Mouse (Mus musculus): ENCODE measurements around the gene Adcy7.

Adcy7 gene

DNA sequence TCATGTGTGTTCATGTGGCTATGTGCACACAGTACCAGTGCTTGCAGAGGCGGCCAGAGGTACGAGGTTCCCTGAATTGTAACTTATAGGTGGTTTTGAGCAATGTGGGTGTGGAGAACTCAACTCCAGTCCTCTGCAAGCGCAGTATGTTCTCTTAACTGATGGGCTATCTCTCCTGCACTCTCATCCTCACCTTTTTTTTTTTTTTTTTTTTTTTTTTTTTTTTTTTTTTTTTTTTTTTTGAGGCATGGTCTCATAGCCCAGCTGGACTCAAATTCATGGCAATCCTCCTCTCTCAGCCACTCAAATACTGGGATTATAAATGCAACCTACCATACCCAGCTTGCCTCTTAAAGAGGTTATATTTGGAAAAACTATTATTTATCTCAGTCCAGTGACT is 58.6 kb downstream of the Adcy7 start:
- no peak for DNase-seq (ENCODE audit: low spot score)

DNA sequence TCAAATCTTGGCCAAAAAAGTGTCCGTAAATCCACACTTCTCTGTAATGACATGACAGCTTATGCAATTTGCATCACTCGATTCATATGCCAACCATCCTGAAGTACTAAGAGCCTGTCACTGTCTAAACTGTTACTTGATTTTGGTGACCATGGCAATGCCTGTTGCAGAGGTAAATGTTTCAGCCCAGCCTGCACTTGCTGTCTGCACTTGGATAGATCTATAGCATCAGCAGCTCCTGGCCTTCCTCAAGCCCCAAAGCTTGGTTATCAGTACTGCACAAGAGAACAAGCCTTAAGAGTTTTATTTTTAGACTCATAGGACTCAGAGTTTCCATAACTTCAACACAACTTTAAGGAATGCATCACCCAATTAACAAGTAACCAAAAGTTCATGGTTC is 62.2 kb downstream of the Adcy7 start:
- no peak for DNase-seq (ENCODE audit: low spot score)

DNA sequence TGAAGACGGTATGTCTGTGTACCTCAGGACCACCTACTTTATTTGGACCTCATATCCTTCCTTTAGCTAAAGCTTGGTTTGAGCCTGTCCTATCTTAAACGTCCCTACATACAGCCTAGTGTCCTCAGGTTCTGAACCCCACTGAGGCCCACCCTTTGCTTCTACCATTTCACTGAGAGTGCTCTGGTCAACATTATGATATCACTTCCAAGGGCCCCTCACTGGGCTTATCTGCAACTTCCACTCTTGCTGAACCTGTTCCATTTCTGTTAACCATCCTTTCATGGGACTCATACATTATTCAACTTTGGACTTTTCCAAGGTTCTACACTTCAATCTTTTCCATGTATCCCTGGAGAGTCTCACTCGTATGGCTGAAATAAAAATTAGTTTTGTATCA is 62.8 kb downstream of the Adcy7 start:
- no peak for DNase-seq (ENCODE audit: low spot score)

DNA sequence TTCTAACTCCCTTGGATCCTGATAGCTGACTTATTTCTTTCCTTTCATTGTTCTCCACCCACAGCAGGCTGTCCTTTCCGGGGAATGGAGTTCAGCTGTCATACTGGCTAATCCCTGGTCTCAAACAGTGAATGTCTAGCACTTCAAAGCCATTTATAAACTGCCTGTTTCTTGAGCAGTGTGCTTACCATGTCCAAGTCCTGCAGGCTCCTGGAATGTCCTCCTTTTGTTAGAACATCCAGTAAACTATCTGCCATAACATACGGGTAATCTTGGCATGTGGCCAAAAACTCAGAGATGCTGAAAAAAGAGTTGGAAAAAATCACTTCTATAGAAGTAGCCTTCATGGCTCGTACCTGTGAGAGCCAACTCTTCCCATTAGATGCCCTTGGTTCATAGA is 67.0 kb downstream of the Adcy7 start:
- DNase-seq (ENCODE audit: low spot score): no peak

- DNase-seq (ENCODE audit: low spot score): no peak
Observed at GRCm38 (mm10) chr8:88339887-88340695, 67.9 kb downstream of the Adcy7 start.

- DNase-seq (ENCODE audit: low spot score): no peak
Observed at GRCm38 (mm10) chr8:88342026-88342425, 69.8 kb downstream of the Adcy7 start.

- DNase-seq (ENCODE audit: low spot score): no peak
Observed at GRCm38 (mm10) chr8:88349046-88349445, 76.8 kb downstream of the Adcy7 start.

DNA sequence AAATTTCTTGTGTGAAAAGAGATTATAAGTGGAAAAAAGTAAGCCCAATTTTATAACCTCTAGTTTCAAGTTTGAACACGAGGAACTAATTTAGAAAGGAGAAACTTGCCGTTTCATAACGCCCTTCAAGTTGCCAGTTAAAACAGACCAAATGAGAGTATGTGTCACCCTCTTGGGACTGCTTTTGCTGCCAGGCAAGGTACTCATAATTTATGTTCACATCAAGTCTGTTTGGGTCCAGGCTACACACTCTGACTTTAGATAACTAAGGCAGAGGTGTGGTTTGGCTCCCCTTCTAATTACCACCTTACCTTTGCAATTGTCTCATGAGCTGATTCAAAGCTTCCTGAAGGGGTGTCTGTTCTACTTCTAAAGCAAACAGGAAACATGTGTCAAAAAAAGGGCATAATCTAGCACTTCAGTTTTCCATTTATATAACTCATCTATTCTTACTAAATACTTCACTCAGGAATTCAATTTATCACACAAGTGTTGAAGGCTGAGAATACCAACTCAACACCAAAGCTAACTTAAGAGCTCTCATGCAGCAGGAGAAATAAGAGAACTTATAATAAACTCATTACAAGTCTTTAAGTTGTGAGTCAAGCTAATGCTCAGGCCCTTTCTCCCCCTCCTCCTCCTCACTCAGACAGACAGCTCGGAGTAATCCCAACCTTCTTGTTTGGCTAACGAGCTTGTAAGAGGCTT is 85.2 kb downstream of the Adcy7 start:
- DNase-seq (ENCODE audit: low spot score): no peak

- no peak for DNase-seq (ENCODE audit: low spot score)
Observed at GRCm38 (mm10) chr8:88357946-88358345, 85.7 kb downstream of the Adcy7 start.

DNA sequence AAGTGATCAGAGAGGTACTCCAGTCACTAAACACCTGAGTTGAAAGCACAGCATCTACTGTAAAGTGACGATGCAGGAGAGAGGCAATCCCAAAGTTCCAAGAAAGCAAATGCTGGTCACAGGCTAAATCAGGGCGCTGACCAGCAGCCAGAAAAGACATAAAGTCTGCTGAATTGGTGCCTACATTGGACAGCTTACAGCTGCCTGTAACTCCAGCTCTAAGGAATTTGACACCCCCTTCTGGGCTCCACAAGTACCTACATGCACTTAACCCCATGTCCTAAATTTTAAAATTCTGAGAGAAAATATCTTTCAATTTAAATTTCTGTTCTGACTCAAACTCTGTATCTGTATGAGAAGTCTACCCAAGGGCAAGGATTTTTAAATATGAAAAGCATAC is 87.8 kb downstream of the Adcy7 start:
- DNase-seq (ENCODE audit: low spot score): peak; percentile 23

- DNase-seq (ENCODE audit: low spot score): peak; percentile 25
Observed at GRCm38 (mm10) chr8:88361044-88361707, 89.0 kb downstream of the Adcy7 start.

GRCm38 (mm10) chr8:88361708-88362428 is 89.7 kb downstream of the Adcy7 start, which contains the start of gene Brd7:
TSS of gene Brd7 (minus strand) at chr8:88362194.
- peak; percentile 75 for DNase-seq (ENCODE audit: low spot score)

DNA sequence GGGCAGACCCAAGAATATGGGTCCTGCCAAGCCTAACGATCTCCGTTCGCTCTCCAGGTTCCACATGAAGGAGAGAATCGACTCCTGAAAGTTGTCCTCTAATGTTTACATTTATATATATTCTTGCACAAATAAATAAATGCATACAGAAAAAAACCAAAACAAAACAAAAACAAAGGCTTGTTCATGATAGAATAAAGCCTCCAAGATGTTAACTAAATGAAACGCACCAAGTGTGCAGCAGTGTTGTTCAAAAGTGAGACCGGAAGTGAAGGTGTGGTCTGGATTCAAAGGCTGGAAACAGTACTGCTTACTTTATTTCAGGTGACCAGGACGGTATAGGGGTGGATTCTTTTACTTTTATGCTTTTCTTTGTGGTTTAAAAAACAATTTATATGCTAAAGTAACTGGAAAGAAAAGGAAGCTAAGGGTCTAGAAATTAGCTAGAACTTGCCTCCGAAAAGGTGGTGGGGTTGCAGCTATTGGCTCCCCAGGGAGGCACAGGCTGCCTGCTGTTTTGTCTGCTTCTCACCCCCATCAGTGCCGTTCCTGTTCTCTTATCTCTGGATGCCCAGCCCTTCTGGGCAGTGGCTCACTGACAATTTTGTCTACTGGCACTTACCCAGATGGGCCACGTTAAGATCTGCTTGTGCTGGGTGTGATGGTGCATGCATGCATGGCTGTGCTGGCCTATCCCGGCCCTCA is 90.4 kb downstream of the Adcy7 start:
- no peak for DNase-seq (ENCODE audit: low spot score)

- DNase-seq (ENCODE audit: low spot score): peak; percentile 83
Observed at GRCm38 (mm10) chr8:88369221-88369620, 97.0 kb downstream of the Adcy7 start.

GRCm38 (mm10) chr8:88369805-88370204 is 97.6 kb downstream of the Adcy7 start:
- DNase-seq (ENCODE audit: low spot score): no peak

GRCm38 (mm10) chr8:88371522-88371921 is 99.3 kb downstream of the Adcy7 start:
- no peak for DNase-seq (ENCODE audit: low spot score)

- no peak for DNase-seq (ENCODE audit: low spot score)
Observed at GRCm38 (mm10) chr8:88376836-88377582, 104.8 kb downstream of the Adcy7 start.
